Comparison of ENCODE assay signal across 10 mouse cellular contexts in the genomic region with DNA sequence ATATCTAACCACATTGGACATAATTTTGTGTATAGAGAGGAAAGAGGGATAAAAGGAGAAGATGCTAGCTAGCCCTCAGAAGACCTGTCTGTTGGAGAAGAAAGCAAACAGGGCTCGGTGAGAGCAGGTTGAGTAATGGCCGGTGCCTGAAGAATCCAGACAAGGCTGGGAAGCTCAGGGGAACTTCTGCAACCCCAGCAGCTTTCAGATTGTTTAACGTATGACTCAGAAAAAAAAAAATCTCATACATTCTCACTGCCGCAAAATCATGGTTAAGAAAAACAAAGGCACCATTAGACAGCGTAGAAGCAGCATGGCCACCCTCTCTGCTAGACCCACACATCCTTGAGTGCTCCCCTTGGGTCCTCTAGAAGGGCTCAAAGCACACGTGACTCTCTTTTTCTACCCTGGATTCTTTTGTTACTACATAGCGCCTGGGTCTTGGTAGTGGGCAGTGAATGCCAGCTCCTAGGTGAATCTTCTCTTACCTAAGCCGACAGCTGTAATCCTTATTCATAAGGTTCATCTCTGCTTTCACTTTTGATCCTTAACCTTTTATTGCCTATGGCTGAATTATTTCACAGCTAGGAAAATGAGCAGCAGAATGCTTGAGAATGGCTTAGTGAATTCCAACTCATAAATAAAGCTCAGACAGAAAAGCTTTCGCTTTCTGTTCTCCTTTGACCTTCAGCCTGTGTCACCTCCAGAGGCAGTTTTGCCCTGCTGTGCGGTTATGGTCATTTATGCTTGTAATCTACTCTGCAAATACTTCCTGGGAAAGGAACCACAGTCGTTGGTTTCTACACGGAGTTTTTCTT. TPM values are rescaled to one million over a fixed set of nuclear protein-coding genes. Genes with fewer than 3 reads are reported as not detected.
DNase-seq lines count a peak whose midpoint lies in the region; ATAC-seq and TF ChIP-seq lines count a peak whose summit lies in the region.
"Had no signal": no experiment of that assay in that cellular context is flagged by ENCODE, and none has a peak within 500 bp of the region (broad histone marks: within the 10 kb centered on the region; RNA-seq: fewer than 3 reads in every experiment).

No protein-coding gene starts in this region.

- TF ChIP-seq CTCF in liver, embryonic 14.5 days (IDR thresholded peaks at IDR 0.05; ENCODE audit: low read depth) = no peak
- no peak for TF ChIP-seq CTCF in cerebellum, adult 2 months (IDR thresholded peaks at IDR 0.05; ENCODE audit: borderline replicate concordance, insufficient read depth, low read depth, low read length)

- no peaks in the 10 kb centered on the region for H3K27me3 ChIP-seq in liver, embryonic 14.5 days (ENCODE audit: control insufficient read depth, insufficient read depth, low read length)
- no peaks in the 10 kb centered on the region for H3K27me3 ChIP-seq in cerebellum, adult 2 months (ENCODE audit: control insufficient read depth, insufficient read depth, low read length)
- H3K27me3 ChIP-seq in midbrain, embryonic 11.5 days (ENCODE audit: control insufficient read depth, insufficient read depth, low read length) = no peaks in the 10 kb centered on the region

- no peak overlapping the region for H3K27ac ChIP-seq in liver, embryonic 14.5 days
- H3K27ac ChIP-seq in cerebellum, adult 2 months (ENCODE audit: insufficient read depth, low read length) = no peak overlapping the region
- no peak overlapping the region for H3K27ac ChIP-seq in midbrain, embryonic 11.5 days (ENCODE audit: low read depth, low read length)

- H3K9me3 ChIP-seq in liver, embryonic 14.5 days (ENCODE audit: control insufficient read depth, low read length) = no peaks in the 10 kb centered on the region
- no peaks in the 10 kb centered on the region for H3K9me3 ChIP-seq in midbrain, embryonic 11.5 days (ENCODE audit: control insufficient read depth, low read length)

- H3K9ac ChIP-seq in liver, embryonic 14.5 days (replicated peaks) = peak overlapping the region; percentile 38
- no peak overlapping the region for H3K9ac ChIP-seq in midbrain, embryonic 11.5 days (ENCODE audit: low read length)

- H3K4me1 ChIP-seq in liver, embryonic 14.5 days (replicated peaks; ENCODE audit: control insufficient read depth in 2 of 2, insufficient read depth in 2 of 2, low read length in 1 of 2) = peaks cover 0 to 13% of the 10 kb centered on the region in 2 experiments; a peak in 1 of 4 replicates
- H3K4me1 ChIP-seq in cerebellum, adult 2 months (ENCODE audit: control insufficient read depth, insufficient read depth, low read length) = no peaks in the 10 kb centered on the region
- no peaks in the 10 kb centered on the region for H3K4me1 ChIP-seq in midbrain, embryonic 11.5 days (ENCODE audit: control insufficient read depth, insufficient read depth, low read length)

- H3K36me3 ChIP-seq in liver, embryonic 14.5 days (replicated peaks; ENCODE audit: control insufficient read depth, insufficient read depth, low read depth) = no peaks in the 10 kb centered on the region
- H3K36me3 ChIP-seq in midbrain, embryonic 11.5 days (ENCODE audit: control insufficient read depth, insufficient read depth, low read length) = no peaks in the 10 kb centered on the region

- peak overlapping the region; percentile 57 for H3K4me2 ChIP-seq in liver, embryonic 14.5 days (ENCODE audit: low read depth)
- no peak overlapping the region for H3K4me2 ChIP-seq in midbrain, embryonic 11.5 days

- WGBS in liver, embryonic 14.5 days (ENCODE audit: insufficient replicate concordance) = 23% methylated on average over 12 of the region's 12 CpGs
- WGBS in cerebellum, adult 2 months = 77% methylated on average over 12 of the region's 12 CpGs
- 72% methylated on average over 12 of the region's 12 CpGs for WGBS in midbrain, embryonic 11.5 days

- no peak for TF ChIP-seq EP300 in liver, embryonic 14.5 days (IDR thresholded peaks at IDR 0.05; ENCODE audit: low read depth)

- TF ChIP-seq POLR2A in cerebellum, adult 2 months (IDR thresholded peaks at IDR 0.05; ENCODE audit: borderline replicate concordance, insufficient read depth, low read length) = no peak

- peak; percentile 10 for DNase-seq in adrenal gland, adult 2 months
- DNase-seq in adrenal gland, postnatal 14 days = no peak
- peak; percentile 45 for DNase-seq in thymus, postnatal 0 days (ENCODE audit: low spot score)
- no peak for DNase-seq in thymus, postnatal 4 days
- no peak for DNase-seq in liver, embryonic 14.5 days (ENCODE audit: low read depth in 3 of 3, low spot score in 3 of 3)
- no peak for DNase-seq in cerebellum, adult 2 months
- DNase-seq in midbrain, embryonic 11.5 days (ENCODE audit: low spot score, missing footprints) = no peak
- no peak for DNase-seq in gastrocnemius, adult 18-20 months (ENCODE audit: low spot score)
- DNase-seq: right cerebral cortex, postnatal 4 days had no signal

- peak overlapping the region; percentile 32 to 39 for H3K4me3 ChIP-seq in liver, embryonic 14.5 days (ENCODE audit: insufficient read depth in 1 of 2, low read depth in 2 of 2, low read length in 2 of 2)
- no peak overlapping the region for H3K4me3 ChIP-seq in cerebellum, adult 2 months (replicated peaks; ENCODE audit: insufficient read depth, low read depth, low read length)
- H3K4me3 ChIP-seq in midbrain, embryonic 11.5 days (ENCODE audit: low read depth, low read length) = no peak overlapping the region

- no peak for ATAC-seq in liver, embryonic 14.5 days (ENCODE audit: insufficient read depth)
- no peak for ATAC-seq in midbrain, embryonic 11.5 days (ENCODE audit: low FRiP score)
- ATAC-seq: midbrain, embryonic 16.5 days had no signal

RNA-seq across cellular contexts. Expression of gene Prkcq, which starts 20.6 kb away (rescaled TPM):
- total RNA-seq in adrenal gland, adult 2 months (2021) = 1 to 10 TPM; 1.2 to 2.4 TPM
- polyA plus RNA-seq in adrenal gland, adult 2 months (2012; rRNA removed) = 0.44 and 0.46 TPM in 2 replicates
- 2.7 and 7.1 TPM in 2 replicates for total RNA-seq in adrenal gland, postnatal 14 days (2021)
- 54.6 and 63.1 TPM in 2 replicates for polyA plus RNA-seq in thymus, postnatal 0 days (2015; fragmentation: Nextera tagmentation; extraction: Ambion mirVana)
- polyA plus RNA-seq in liver, embryonic 14.5 days (2012; rRNA removed) = 1.5 and 2.1 TPM in 2 replicates
- polyA plus RNA-seq in liver, embryonic 14.5 days (2014; fragmentation: Nextera tagmentation; extraction: Ambion mirVana) = 3.4 and 4.0 TPM in 2 replicates
- 9.0 and 10.0 TPM in 2 replicates for polyA plus RNA-seq in cerebellum, adult 2 months (2012; rRNA removed)
- 2.3 and 2.5 TPM in 2 replicates for polyA plus RNA-seq in midbrain, embryonic 11.5 days (2014; fragmentation: Nextera tagmentation; extraction: Ambion mirVana)
- 10 to 100 TPM; 83.8 to 90.7 TPM for total RNA-seq in gastrocnemius, adult 18-20 months (2021)

Comparison
In these comparisons a context has a peak if more than half of its experiments do, and no peak if none do; other contexts are left out.
1. DNase-seq: peak in adrenal gland, adult 2 months (single experiment) and thymus, postnatal 0 days (single experiment); none in adrenal gland, postnatal 14 days (single experiment), thymus, postnatal 4 days (single experiment), liver, embryonic 14.5 days (0 of 3), cerebellum, adult 2 months (0 of 2), midbrain, embryonic 11.5 days (single experiment) and gastrocnemius, adult 18-20 months (single experiment).
2. H3K4me3 ChIP-seq: peak in liver, embryonic 14.5 days (2 of 2); none in cerebellum, adult 2 months (single experiment) and midbrain, embryonic 11.5 days (single experiment).